Mouse (Mus musculus) hindbrain, embryonic 16.5 days (tissue): Measurements from ENCODE around the gene Pitx2. TPM values are rescaled to one million over a fixed set of nuclear protein-coding genes. Genes with fewer than 3 reads are reported as not detected.

Experiments used
- ATAC-seq: fragments of 200-750 bp; cut with Nextera tagmentation; 2 replicates; pipeline ENCODE4 v1.8.0; 2017; ENCODE audit warnings: moderate TSS enrichment, moderate library complexity
- H3K27ac ChIP-seq: fragments of 300-500 bp; sonication (generic); 2 replicates; pipeline ENCODE4 v1.5.1; 2014; ENCODE audit warnings: low read depth, mild to moderate bottlenecking, control low read depth, low read length, moderate library complexity
- H3K27me3 ChIP-seq: fragments of 300-500 bp; sonication (generic); replicated peaks from 2 replicates; pipeline ENCODE4 v1.6.1; 2014; ENCODE audit warnings: low read length; ENCODE audit not compliant: control insufficient read depth, insufficient read depth
- H3K36me3 ChIP-seq: fragments of 300-500 bp; sonication (generic); 2 replicates; pipeline ENCODE4 v1.6.1; 2014; ENCODE audit warnings: mild to moderate bottlenecking, low read length, moderate library complexity, mixed read lengths; ENCODE audit not compliant: control insufficient read depth, insufficient read depth
- H3K4me1 ChIP-seq: fragments of 300-500 bp; sonication (generic); 2 replicates; pipeline ENCODE4 v1.6.1; 2014; ENCODE audit warnings: low read depth, low read length; ENCODE audit not compliant: control insufficient read depth, insufficient read depth
- H3K4me2 ChIP-seq: fragments of 300-500 bp; sonication (generic); 2 replicates; pipeline ENCODE4 v1.6.1; 2014; ENCODE audit warnings: mild to moderate bottlenecking, low read length, control low read depth, moderate library complexity
- H3K4me3 ChIP-seq: fragments of 300-500 bp; sonication (generic); 2 replicates; pipeline ENCODE4 v1.5.1; 2014; ENCODE audit warnings: mild to moderate bottlenecking, low read length, control low read depth, moderate library complexity
- H3K9ac ChIP-seq: fragments of 300-500 bp; sonication (generic); 2 replicates; pipeline ENCODE4 v1.6.1; 2014; ENCODE audit warnings: low read depth, mild to moderate bottlenecking, control low read depth, low read length, moderate library complexity
- H3K9me3 ChIP-seq: fragments of 300-500 bp; sonication (generic); 2 replicates; pipeline ENCODE4 v1.6.1; 2014; ENCODE audit warnings: mild to moderate bottlenecking, low read length, moderate library complexity; ENCODE audit not compliant: control insufficient read depth
- WGBS: fragments of 180-500 bp; shearing (Covaris S2); extraction: QIAGEN DNeasy Blood & Tissue Kit; methylation state at CpG from one replicate; pipeline ENCODE4 v1.1.7; 2014; 5-methylcytosine and 5-hydroxymethylcytosine counted together
- polyA plus RNA-seq: library from polyadenylated mRNA; unstranded; fragments of >200 nt; fragmentation: Nextera tagmentation; extraction: Ambion mirVana; gene quantifications from 2 replicates; pipeline ENCODE4 v1.2.1, GENCODE M21; 2015

The Pitx2 gene
- polyA plus RNA-seq, 1 experiment from 2014 or later = 2.7 TPM

- H3K27ac ChIP-seq = no peak overlapping the region
- peaks cover 53% of the 10 kb centered on the region for H3K27me3 ChIP-seq
- no peak overlapping the region for H3K4me2 ChIP-seq
- no peak for ATAC-seq
- no peak overlapping the region for H3K4me3 ChIP-seq
- H3K9ac ChIP-seq = no peak overlapping the region
- no peaks in the 10 kb centered on the region for H3K36me3 ChIP-seq
- 2% methylated on average over 9 of the region's 9 CpGs for WGBS
- peaks cover 15% of the 10 kb centered on the region for H3K4me1 ChIP-seq
- H3K9me3 ChIP-seq = no peaks in the 10 kb centered on the region
These were observed 818 bp downstream of the Pitx2 start for GRCm38 (mm10) chr3:129200501-129200890.

- H3K9ac ChIP-seq = no peak overlapping the region
- peaks cover 15% of the 10 kb centered on the region for H3K4me1 ChIP-seq
- no peak overlapping the region for H3K4me3 ChIP-seq
- no peaks in the 10 kb centered on the region for H3K9me3 ChIP-seq
- no peak overlapping the region for H3K4me2 ChIP-seq
- ATAC-seq = no peak
- no peaks in the 10 kb centered on the region for H3K36me3 ChIP-seq
- peaks cover 56% of the 10 kb centered on the region for H3K27me3 ChIP-seq
- 4% methylated on average over 3 of the region's 3 CpGs for WGBS
- no peak overlapping the region for H3K27ac ChIP-seq
These were observed 1.5 kb downstream of the Pitx2 start for GRCm38 (mm10) chr3:129201156-129201555.

DNA sequence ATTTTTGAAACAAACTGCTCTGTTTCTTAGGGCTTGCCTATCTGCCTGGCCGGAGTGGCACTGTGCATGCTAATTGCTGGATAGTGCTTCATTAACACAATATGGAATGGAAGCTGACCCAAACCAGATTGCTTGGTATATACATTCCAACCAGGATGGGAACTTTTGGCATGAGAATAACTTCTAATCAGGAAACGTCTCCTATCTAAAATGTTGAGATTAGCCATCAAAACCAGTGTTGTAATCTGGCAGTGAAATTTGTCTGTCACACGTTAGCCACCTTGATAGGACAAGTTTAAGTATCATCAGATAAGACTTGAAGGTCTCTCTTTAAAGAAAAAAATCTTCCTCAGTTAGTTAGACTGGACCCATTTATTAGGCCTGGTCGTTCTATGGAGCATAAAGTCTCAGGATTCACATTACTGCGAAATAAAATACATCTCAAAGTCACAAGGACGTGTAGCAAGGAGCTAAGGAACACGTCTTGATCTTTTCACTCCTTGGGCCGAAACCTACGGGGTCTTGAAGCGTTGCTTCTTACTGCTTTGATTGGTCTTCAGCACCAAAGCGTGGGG, 2.1 kb downstream of the Pitx2 start:
- ATAC-seq = no peak
- Histone ChIP-seq H3K27ac (no peak overlapping the region), H3K27me3 (peaks cover 56% of the 10 kb centered on the region), H3K4me3 (no peak overlapping the region), H3K9me3 (no peaks in the 10 kb centered on the region), H3K4me2 (no peak overlapping the region), H3K36me3 (no peaks in the 10 kb centered on the region), H3K4me1 (peaks cover 15% of the 10 kb centered on the region), H3K9ac (no peak overlapping the region)
- WGBS = 4% methylated on average over 11 of the region's 11 CpGs

DNA sequence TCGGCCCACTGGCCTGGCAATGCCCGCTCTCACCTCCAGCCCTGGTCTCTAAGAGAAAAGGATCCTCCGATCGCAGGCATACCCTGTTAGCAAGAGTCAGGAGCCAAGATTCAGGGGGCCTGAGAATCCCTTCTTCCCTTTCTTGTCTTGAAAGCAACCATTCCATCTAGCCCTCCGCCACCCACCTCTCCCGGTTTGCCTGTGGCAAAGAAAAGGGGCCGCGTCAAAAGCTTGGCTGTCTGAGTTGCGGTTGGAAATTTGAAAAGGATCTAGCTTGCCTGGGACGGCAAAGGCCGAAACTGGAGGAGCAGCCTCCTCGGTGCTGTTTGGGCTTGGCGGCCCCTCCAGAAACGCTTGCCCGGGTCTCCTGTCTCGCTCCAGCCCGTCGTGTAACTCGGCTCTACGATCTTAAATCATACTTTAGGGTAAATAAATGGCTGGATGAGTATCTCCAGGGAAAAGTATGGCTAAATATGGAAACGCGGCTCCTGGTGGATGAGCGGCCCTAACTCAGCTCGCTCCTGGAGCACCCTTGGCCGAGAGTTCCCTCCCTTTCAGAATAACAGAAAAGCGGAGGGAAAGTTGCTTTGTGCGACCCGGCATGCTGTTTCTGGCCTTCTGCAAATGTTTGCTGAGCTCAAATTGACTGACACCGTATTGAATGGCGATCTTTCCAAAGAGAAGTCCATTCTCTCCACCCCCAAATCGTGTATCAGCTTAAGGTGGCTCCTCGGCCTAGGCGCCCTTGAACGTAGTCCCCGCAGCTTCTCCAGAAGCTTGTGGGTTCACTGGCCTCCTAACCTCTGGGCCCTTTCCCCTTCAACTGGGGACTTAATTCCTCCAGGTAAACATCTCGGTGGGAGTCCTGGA, 3.4 kb downstream of the Pitx2 start:
- Histone ChIP-seq H3K4me1 (peaks cover 15% of the 10 kb centered on the region), H3K27me3 (peaks cover 51% of the 10 kb centered on the region), H3K27ac (no peak overlapping the region), H3K36me3 (no peaks in the 10 kb centered on the region), H3K4me3 (no peak overlapping the region), H3K9me3 (0 out of 2 replicates have a peak, but pooled peaks cover 1% of the 10 kb centered on the region), H3K9ac (no peak overlapping the region), H3K4me2 (no peak overlapping the region)
- WGBS = 1% methylated on average over 33 of the region's 36 CpGs
- ATAC-seq = no peak

- peak overlapping the region; percentile 82 for H3K4me2 ChIP-seq
- peaks cover 52% of the 10 kb centered on the region for H3K27me3 ChIP-seq
- H3K9me3 ChIP-seq = 0 out of 2 replicates have a peak, but pooled peaks cover 2% of the 10 kb centered on the region
- WGBS = 2% methylated on average over 34 of the region's 35 CpGs
- H3K36me3 ChIP-seq = no peaks in the 10 kb centered on the region
- H3K27ac ChIP-seq = no peak overlapping the region
- H3K4me3 ChIP-seq = peak overlapping the region; percentile 43
- H3K4me1 ChIP-seq = peaks cover 15% of the 10 kb centered on the region
- H3K9ac ChIP-seq = 0 out of 2 replicates have a peak overlapping the region, but pooled peaks have one; percentile 32
- ATAC-seq = peak; percentile 13; the same call in 1 of the 2 replicates
These were observed 4.2 kb downstream of the Pitx2 start for GRCm38 (mm10) chr3:129203761-129204440.

DNA sequence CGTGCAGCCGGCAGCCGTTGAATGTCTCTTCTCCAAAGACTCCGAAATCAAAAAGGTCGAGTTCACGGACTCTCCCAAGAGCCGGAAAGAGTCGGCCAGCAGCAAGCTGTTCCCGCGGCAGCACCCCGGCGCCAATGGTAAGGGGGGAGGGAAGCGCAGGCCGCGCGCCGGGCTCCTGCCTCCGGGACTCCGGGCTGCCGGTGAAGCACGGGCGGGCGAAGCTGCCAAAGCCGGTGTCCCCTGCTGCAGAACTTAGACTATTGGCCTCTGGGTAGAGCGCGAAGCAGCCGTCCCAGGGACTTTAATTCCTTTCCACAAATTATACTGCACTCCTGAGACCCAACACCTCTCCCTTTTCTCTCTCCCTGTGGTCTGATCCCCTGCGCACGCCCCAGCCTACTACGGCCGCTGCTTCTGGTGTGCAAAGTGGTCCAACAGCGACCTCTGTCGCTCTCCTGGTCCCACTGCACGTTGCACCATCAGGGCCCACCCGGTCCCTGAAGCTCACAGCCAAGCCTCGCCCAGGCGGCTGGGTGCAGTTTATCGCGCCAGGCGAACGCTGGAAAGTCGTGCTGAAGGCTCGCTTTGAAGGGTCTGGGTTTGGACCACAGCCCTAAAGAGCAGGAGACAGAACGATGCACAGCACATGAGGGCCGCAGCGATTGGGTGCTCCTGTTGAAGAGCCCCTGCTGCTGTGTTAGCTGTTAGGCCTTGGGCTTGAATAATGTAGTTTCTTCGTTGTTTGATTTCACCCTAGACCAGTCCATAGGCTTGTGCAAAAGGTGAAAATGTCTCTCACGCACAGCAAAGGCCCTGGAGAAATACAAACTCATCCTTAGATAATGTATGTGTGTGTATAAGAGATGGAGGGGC, 5.0 kb downstream of the Pitx2 start:
- Histone ChIP-seq H3K27ac (no peak overlapping the region), H3K9ac (0 out of 2 replicates have a peak overlapping the region, but pooled peaks have one; percentile 32), H3K27me3 (peaks cover 52% of the 10 kb centered on the region), H3K4me1 (peaks cover 11% of the 10 kb centered on the region), H3K4me3 (peak overlapping the region; percentile 43), H3K36me3 (no peaks in the 10 kb centered on the region), H3K4me2 (peak overlapping the region; percentile 82), H3K9me3 (0 out of 2 replicates have a peak, but pooled peaks cover 2% of the 10 kb centered on the region)
- ATAC-seq = peak; percentile 96
- WGBS = under 1% methylated on average over 48 of the region's 48 CpGs

DNA sequence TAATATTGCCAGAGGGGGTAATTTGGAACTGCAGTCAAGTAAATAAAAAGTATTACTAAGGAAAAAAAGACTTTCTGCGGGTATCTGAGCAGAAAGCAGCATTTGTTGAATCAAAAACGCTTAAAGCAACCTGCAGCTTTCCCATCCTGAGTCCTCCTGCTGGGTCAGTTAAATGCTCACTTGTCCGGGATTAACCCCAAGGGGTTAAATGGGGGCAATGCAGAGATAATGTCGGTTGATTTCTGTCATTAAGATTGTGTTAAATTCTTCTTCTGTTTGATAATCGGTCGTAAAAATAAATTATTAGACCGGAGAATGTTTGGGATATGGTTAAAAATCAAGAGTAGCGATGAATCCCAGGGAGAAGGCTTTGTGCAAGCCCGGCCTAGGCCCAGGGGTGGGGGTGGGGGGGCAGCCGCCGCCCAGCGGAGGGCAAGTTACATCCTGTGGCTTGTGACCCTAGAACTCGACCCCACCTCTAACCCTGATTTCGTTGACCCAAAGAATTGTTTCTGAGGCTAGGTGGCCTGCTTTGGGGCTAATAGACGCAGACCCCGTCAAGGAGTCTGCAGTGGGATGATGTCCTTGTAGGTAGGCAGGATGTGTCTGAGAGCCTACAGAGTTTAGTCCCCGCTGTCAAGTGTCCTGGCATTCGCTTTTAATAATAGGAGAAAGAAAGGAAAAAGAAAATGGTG, 6.0 kb downstream of the Pitx2 start:
- 4% methylated on average over 18 of the region's 18 CpGs for WGBS
- H3K27ac ChIP-seq = no peak overlapping the region
- H3K9me3 ChIP-seq = 0 out of 2 replicates have a peak, but pooled peaks cover 2% of the 10 kb centered on the region
- H3K4me3 ChIP-seq = no peak overlapping the region
- H3K27me3 ChIP-seq = peaks cover 61% of the 10 kb centered on the region
- peaks cover 8% of the 10 kb centered on the region for H3K4me1 ChIP-seq
- H3K36me3 ChIP-seq = no peaks in the 10 kb centered on the region
- H3K4me2 ChIP-seq = no peak overlapping the region
- ATAC-seq = no peak
- no peak overlapping the region for H3K9ac ChIP-seq

GRCm38 (mm10) chr3:129206776-129207175, 7.1 kb downstream of the Pitx2 start:
- no peak overlapping the region for H3K4me2 ChIP-seq
- H3K27me3 ChIP-seq = peaks cover 63% of the 10 kb centered on the region
- H3K4me1 ChIP-seq = peaks cover 8% of the 10 kb centered on the region
- no peaks in the 10 kb centered on the region for H3K36me3 ChIP-seq
- ATAC-seq = no peak
- 0 out of 2 replicates have a peak, but pooled peaks cover 2% of the 10 kb centered on the region for H3K9me3 ChIP-seq
- no peak overlapping the region for H3K27ac ChIP-seq
- no peak overlapping the region for H3K4me3 ChIP-seq
- no peak overlapping the region for H3K9ac ChIP-seq
- WGBS = 2% methylated on average over 13 of the region's 13 CpGs
